Mouse (Mus musculus): Measurements from ENCODE around the gene Zfp950. TPM values are rescaled to one million over a fixed set of nuclear protein-coding genes. Genes with fewer than 3 reads are reported as not detected.

Gene Zfp950
- polyA plus RNA-seq, 1 experiment = 18.5 TPM

- Histone ChIP-seq H3K4me3 (ENCODE audit: low read depth, low read length) (no peak overlapping the region), H3K27ac (ENCODE audit: insufficient read depth, low read length) (no peak overlapping the region), H3K9me3 (replicated peaks; ENCODE audit: control insufficient read depth, insufficient read depth, low read length, poor library complexity, severe bottlenecking) (no peaks in the 10 kb centered on the region), H3K27me3 (ENCODE audit: control insufficient read depth, insufficient read depth, low read length, poor library complexity, severe bottlenecking) (no peaks in the 10 kb centered on the region), H3K4me1 (ENCODE audit: control insufficient read depth, insufficient read depth, low read length) (no peaks in the 10 kb centered on the region), H3K36me3 (ENCODE audit: control insufficient read depth, insufficient read depth, low read length, poor library complexity, severe bottlenecking) (no peaks in the 10 kb centered on the region), H3K9ac (ENCODE audit: low read depth, poor library complexity, severe bottlenecking) (no peak overlapping the region)
- TF ChIP-seq CTCF (IDR thresholded peaks at IDR 0.05; ENCODE audit: low read depth, low read length) (no peak), POLR2A (IDR thresholded peaks at IDR 0.05; ENCODE audit: insufficient read depth, low read length) (no peak), EP300 (IDR thresholded peaks at IDR 0.05; ENCODE audit: insufficient read depth, low read depth, low read length) (no peak)
Observed at GRCm38 (mm10) chr19:61080251-61080749, 60.3 kb downstream of the Zfp950 start.

- TF ChIP-seq EP300 (IDR thresholded peaks at IDR 0.05; ENCODE audit: insufficient read depth, low read depth, low read length) = no peak
- TF ChIP-seq CTCF (IDR thresholded peaks at IDR 0.05; ENCODE audit: low read depth, low read length) = no peak
- no peak for TF ChIP-seq POLR2A (IDR thresholded peaks at IDR 0.05; ENCODE audit: insufficient read depth, low read length)
- H3K36me3 ChIP-seq (ENCODE audit: control insufficient read depth, insufficient read depth, low read length, poor library complexity, severe bottlenecking) = no peaks in the 10 kb centered on the region
- H3K9ac ChIP-seq (ENCODE audit: low read depth, poor library complexity, severe bottlenecking) = no peak overlapping the region
- no peaks in the 10 kb centered on the region for H3K9me3 ChIP-seq (replicated peaks; ENCODE audit: control insufficient read depth, insufficient read depth, low read length, poor library complexity, severe bottlenecking)
- H3K4me1 ChIP-seq (ENCODE audit: control insufficient read depth, insufficient read depth, low read length) = no peaks in the 10 kb centered on the region
- no peak overlapping the region for H3K4me3 ChIP-seq (ENCODE audit: low read depth, low read length)
- H3K27me3 ChIP-seq (ENCODE audit: control insufficient read depth, insufficient read depth, low read length, poor library complexity, severe bottlenecking) = no peaks in the 10 kb centered on the region
- no peak overlapping the region for H3K27ac ChIP-seq (ENCODE audit: insufficient read depth, low read length)
Observed at GRCm38 (mm10) chr19:61078622-61079021, 62.0 kb downstream of the Zfp950 start.

- H3K4me1 ChIP-seq (ENCODE audit: control insufficient read depth, insufficient read depth, low read length) = no peaks in the 10 kb centered on the region
- no peak overlapping the region for H3K4me3 ChIP-seq (ENCODE audit: low read depth, low read length)
- H3K27ac ChIP-seq (ENCODE audit: insufficient read depth, low read length) = no peak overlapping the region
- H3K36me3 ChIP-seq (ENCODE audit: control insufficient read depth, insufficient read depth, low read length, poor library complexity, severe bottlenecking) = no peaks in the 10 kb centered on the region
- H3K9ac ChIP-seq (ENCODE audit: low read depth, poor library complexity, severe bottlenecking) = no peak overlapping the region
- TF ChIP-seq EP300 (IDR thresholded peaks at IDR 0.05; ENCODE audit: insufficient read depth, low read depth, low read length) = no peak
- TF ChIP-seq CTCF (IDR thresholded peaks at IDR 0.05; ENCODE audit: low read depth, low read length) = no peak
- TF ChIP-seq POLR2A (IDR thresholded peaks at IDR 0.05; ENCODE audit: insufficient read depth, low read length) = no peak
- H3K9me3 ChIP-seq (replicated peaks; ENCODE audit: control insufficient read depth, insufficient read depth, low read length, poor library complexity, severe bottlenecking) = no peaks in the 10 kb centered on the region
- no peaks in the 10 kb centered on the region for H3K27me3 ChIP-seq (ENCODE audit: control insufficient read depth, insufficient read depth, low read length, poor library complexity, severe bottlenecking)
Observed at GRCm38 (mm10) chr19:61065011-61065410, 75.6 kb downstream of the Zfp950 start.

- no peaks in the 10 kb centered on the region for H3K36me3 ChIP-seq (ENCODE audit: control insufficient read depth, insufficient read depth, low read length, poor library complexity, severe bottlenecking)
- H3K27ac ChIP-seq (ENCODE audit: insufficient read depth, low read length) = no peak overlapping the region
- TF ChIP-seq EP300 (IDR thresholded peaks at IDR 0.05; ENCODE audit: insufficient read depth, low read depth, low read length) = no peak
- TF ChIP-seq CTCF (IDR thresholded peaks at IDR 0.05; ENCODE audit: low read depth, low read length) = no peak
- TF ChIP-seq POLR2A (IDR thresholded peaks at IDR 0.05; ENCODE audit: insufficient read depth, low read length) = no peak
- H3K4me1 ChIP-seq (ENCODE audit: control insufficient read depth, insufficient read depth, low read length) = no peaks in the 10 kb centered on the region
- no peak overlapping the region for H3K9ac ChIP-seq (ENCODE audit: low read depth, poor library complexity, severe bottlenecking)
- no peak overlapping the region for H3K4me3 ChIP-seq (ENCODE audit: low read depth, low read length)
- H3K9me3 ChIP-seq (replicated peaks; ENCODE audit: control insufficient read depth, insufficient read depth, low read length, poor library complexity, severe bottlenecking) = no peaks in the 10 kb centered on the region
- no peaks in the 10 kb centered on the region for H3K27me3 ChIP-seq (ENCODE audit: control insufficient read depth, insufficient read depth, low read length, poor library complexity, severe bottlenecking)
Observed at GRCm38 (mm10) chr19:61064386-61064785, 76.3 kb downstream of the Zfp950 start.

GRCm38 (mm10) chr19:61057581-61057980, 83.1 kb downstream of the Zfp950 start:
- H3K27me3 ChIP-seq (ENCODE audit: control insufficient read depth, insufficient read depth, low read length, poor library complexity, severe bottlenecking) = no peaks in the 10 kb centered on the region; the same call in 1 of the 2 replicates
- no peaks in the 10 kb centered on the region for H3K4me1 ChIP-seq (ENCODE audit: control insufficient read depth, insufficient read depth, low read length)
- no peak overlapping the region for H3K27ac ChIP-seq (ENCODE audit: insufficient read depth, low read length)
- no peak overlapping the region for H3K4me3 ChIP-seq (ENCODE audit: low read depth, low read length)
- H3K9me3 ChIP-seq (replicated peaks; ENCODE audit: control insufficient read depth, insufficient read depth, low read length, poor library complexity, severe bottlenecking) = no peaks in the 10 kb centered on the region
- no peak overlapping the region for H3K9ac ChIP-seq (ENCODE audit: low read depth, poor library complexity, severe bottlenecking)
- H3K36me3 ChIP-seq (ENCODE audit: control insufficient read depth, insufficient read depth, low read length, poor library complexity, severe bottlenecking) = no peaks in the 10 kb centered on the region
- TF ChIP-seq POLR2A (IDR thresholded peaks at IDR 0.05; ENCODE audit: insufficient read depth, low read length) (no peak), CTCF (IDR thresholded peaks at IDR 0.05; ENCODE audit: low read depth, low read length) (no peak), EP300 (IDR thresholded peaks at IDR 0.05; ENCODE audit: insufficient read depth, low read depth, low read length) (no peak)

- H3K4me1 ChIP-seq (ENCODE audit: control insufficient read depth, insufficient read depth, low read length) = no peaks in the 10 kb centered on the region
- H3K9me3 ChIP-seq (replicated peaks; ENCODE audit: control insufficient read depth, insufficient read depth, low read length, poor library complexity, severe bottlenecking) = no peaks in the 10 kb centered on the region
- no peak overlapping the region for H3K4me3 ChIP-seq (ENCODE audit: low read depth, low read length)
- H3K27me3 ChIP-seq (ENCODE audit: control insufficient read depth, insufficient read depth, low read length, poor library complexity, severe bottlenecking) = no peaks in the 10 kb centered on the region; the same call in 1 of the 2 replicates
- TF ChIP-seq POLR2A (IDR thresholded peaks at IDR 0.05; ENCODE audit: insufficient read depth, low read length) (no peak), CTCF (IDR thresholded peaks at IDR 0.05; ENCODE audit: low read depth, low read length) (no peak), EP300 (IDR thresholded peaks at IDR 0.05; ENCODE audit: insufficient read depth, low read depth, low read length) (no peak)
- no peak overlapping the region for H3K27ac ChIP-seq (ENCODE audit: insufficient read depth, low read length)
- no peaks in the 10 kb centered on the region for H3K36me3 ChIP-seq (ENCODE audit: control insufficient read depth, insufficient read depth, low read length, poor library complexity, severe bottlenecking)
- H3K9ac ChIP-seq (ENCODE audit: low read depth, poor library complexity, severe bottlenecking) = no peak overlapping the region
Observed at GRCm38 (mm10) chr19:61056783-61057410, 83.7 kb downstream of the Zfp950 start.

All from ES-Bruce4 (cell line).